Comparison of ENCODE assay signal across 10 mouse cellular contexts in the genomic region with DNA sequence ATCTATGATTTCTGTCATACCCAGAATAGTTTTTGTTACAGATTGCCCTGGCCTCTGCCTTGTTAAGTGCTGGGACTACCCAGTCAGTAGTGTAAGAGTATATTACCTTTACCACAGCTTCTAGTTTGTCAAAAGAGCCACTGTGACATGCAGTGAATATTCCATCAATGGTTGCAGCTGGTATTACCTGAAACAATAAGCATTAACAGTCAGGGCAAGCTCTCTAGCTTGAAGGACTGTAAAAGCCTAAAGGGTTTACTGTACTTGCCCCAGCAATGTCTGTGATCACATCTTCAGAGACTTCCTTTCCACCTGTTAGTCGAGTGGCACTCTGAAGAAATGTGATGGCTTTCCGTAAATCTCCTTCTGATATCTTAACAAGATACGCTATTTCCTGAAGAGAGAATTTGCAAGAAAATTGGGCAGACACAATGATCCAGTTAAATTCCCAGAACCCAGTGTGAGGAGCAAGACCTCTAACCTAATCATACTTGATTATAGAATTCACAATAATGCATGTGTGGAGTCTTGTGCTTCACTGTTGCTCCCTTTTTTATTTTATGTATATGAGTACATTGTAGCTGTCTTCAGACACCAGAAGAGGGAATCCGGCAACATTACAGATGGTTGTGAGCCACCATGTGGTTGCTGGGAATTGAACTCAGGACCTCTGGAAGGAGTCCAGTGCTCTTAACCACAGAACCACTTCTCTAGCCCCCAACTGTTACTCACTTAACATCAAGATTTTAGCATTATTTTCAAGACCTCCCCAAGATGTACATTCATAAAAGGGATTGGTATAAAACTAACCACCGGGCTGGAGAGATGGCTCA. TPM values are rescaled to one million over a fixed set of nuclear protein-coding genes. Genes with fewer than 3 reads are reported as not detected.
A peak's percentile ranks its signal among the peaks of the same experiment; 100 is the strongest.
DNase-seq lines count a peak whose midpoint lies in the region; ATAC-seq and TF ChIP-seq lines count a peak whose summit lies in the region.
"Had no signal": no experiment of that assay in that cellular context is flagged by ENCODE, and none has a peak within 500 bp of the region (broad histone marks: within the 10 kb centered on the region; RNA-seq: fewer than 3 reads in every experiment).

No protein-coding gene starts in this region.

- no peak overlapping the region for H3K27ac ChIP-seq in kidney, embryonic 16.5 days (ENCODE audit: low read length)
- H3K27ac ChIP-seq in forebrain, embryonic 16.5 days (ENCODE audit: low read length): no peak overlapping the region
- H3K27ac ChIP-seq: macrophage had no signal

- H3K4me2 ChIP-seq in kidney, embryonic 16.5 days (replicated peaks; ENCODE audit: low read depth, low read length): no peak overlapping the region
- no peak overlapping the region for H3K4me2 ChIP-seq in forebrain, embryonic 16.5 days (ENCODE audit: low read length)
- no peak overlapping the region for H3K4me2 ChIP-seq in myocyte (ENCODE audit: low read depth)

- ATAC-seq in kidney, embryonic 16.5 days (ENCODE audit: low FRiP score, low TSS enrichment): 0 out of 2 replicates have a peak, but pooled peaks have one; percentile 49
- ATAC-seq in G1E (ENCODE audit: extremely low read depth, insufficient number of reproducible peaks, low FRiP score, poor library complexity, severe bottlenecking): peak; percentile 17; the same call in 1 of the 2 replicates
- 0 out of 2 replicates have a peak, but pooled peaks have one; percentile 32 for ATAC-seq in forebrain, embryonic 16.5 days

- WGBS in kidney, embryonic 16.5 days: 59% methylated on average over 5 of the region's 5 CpGs
- 66% methylated on average over 5 of the region's 5 CpGs for WGBS in forebrain, embryonic 16.5 days

- H3K79me2 ChIP-seq in myocyte (ENCODE audit: control insufficient read depth, insufficient read depth): peaks cover 25% of the 10 kb centered on the region

- no peak for DNase-seq in kidney, postnatal 25 days
- DNase-seq in G1E (ENCODE audit: low spot score): no peak
- DNase-seq in urinary bladder, postnatal 10 days (ENCODE audit: low spot score): no peak
- no peak for DNase-seq in left cerebral cortex, adult 8-10 months (ENCODE audit: low spot score in 2 of 2)

- no peaks in the 10 kb centered on the region for H3K9me3 ChIP-seq in kidney, embryonic 16.5 days (ENCODE audit: low read length)
- no peaks in the 10 kb centered on the region for H3K9me3 ChIP-seq in G1E (replicated peaks)
- no peaks in the 10 kb centered on the region for H3K9me3 ChIP-seq in forebrain, embryonic 16.5 days (ENCODE audit: control insufficient read depth, low read length)

- H3K36me3 ChIP-seq in kidney, embryonic 16.5 days (ENCODE audit: insufficient read depth, low read length): peaks cover 43% of the 10 kb centered on the region
- H3K36me3 ChIP-seq in G1E (replicated peaks) (peaks cover 81% of the 10 kb centered on the region), myocyte (ENCODE audit: control insufficient read depth, insufficient read depth) (peaks cover 57% of the 10 kb centered on the region)
- peaks cover 40% of the 10 kb centered on the region for H3K36me3 ChIP-seq in forebrain, embryonic 16.5 days (ENCODE audit: control insufficient read depth, insufficient read depth)

- no peak overlapping the region for H3K9ac ChIP-seq in kidney, embryonic 16.5 days (replicated peaks; ENCODE audit: low read length)
- H3K9ac ChIP-seq in forebrain, embryonic 16.5 days (replicated peaks; ENCODE audit: low read depth, low read length): no peak overlapping the region

- H3K4me1 ChIP-seq in kidney, embryonic 16.5 days (ENCODE audit: insufficient read depth, low read length): peaks cover 15% of the 10 kb centered on the region
- peaks cover 9% of the 10 kb centered on the region for H3K4me1 ChIP-seq in G1E (ENCODE audit: insufficient read depth, low read depth, low read length)
- H3K4me1 ChIP-seq in forebrain, embryonic 16.5 days (replicated peaks; ENCODE audit: control insufficient read depth, insufficient read depth, low read length): peaks cover 26% of the 10 kb centered on the region

- no peak overlapping the region for H3ac ChIP-seq in myocyte (ENCODE audit: control insufficient read depth, insufficient read length)

- no peak for TF ChIP-seq CTCF in G1E (IDR thresholded peaks at IDR 0.05; ENCODE audit: low read depth, low read length)

- TF ChIP-seq POLR2A in myocyte (IDR thresholded peaks at IDR 0.05; ENCODE audit: insufficient read length, low read depth): no peak

- H3K27me3 ChIP-seq in kidney, embryonic 16.5 days (ENCODE audit: insufficient read depth, low read length): no peaks in the 10 kb centered on the region
- no peaks in the 10 kb centered on the region for H3K27me3 ChIP-seq in G1E (ENCODE audit: insufficient read depth, low read length)
- no peaks in the 10 kb centered on the region for H3K27me3 ChIP-seq in forebrain, embryonic 16.5 days (replicated peaks; ENCODE audit: control insufficient read depth, insufficient read depth, low read length)
- no peaks in the 10 kb centered on the region for H3K27me3 ChIP-seq in myocyte (ENCODE audit: control insufficient read depth, insufficient read depth, insufficient read length)

- H3K4me3 ChIP-seq in kidney, embryonic 16.5 days (ENCODE audit: low read length): no peak overlapping the region
- no peak overlapping the region for H3K4me3 ChIP-seq in G1E (ENCODE audit: low read depth, low read length)
- H3K4me3 ChIP-seq in forebrain, embryonic 16.5 days (replicated peaks; ENCODE audit: low read length): no peak overlapping the region
- H3K4me3 ChIP-seq in myocyte: no peak overlapping the region

TF ChIP-seq in myocyte, 11 proteins besides CTCF, POLR2A, EP300 and RAD21:
- TF ChIP-seq REST (IDR thresholded peaks at IDR 0.05; ENCODE audit: insufficient read depth, insufficient read length) (no peak), POLR2AphosphoS2 (IDR thresholded peaks at IDR 0.05; ENCODE audit: insufficient read length, low read depth) (peak; percentile 69), USF1 (IDR thresholded peaks at IDR 0.05; ENCODE audit: low read depth) (no peak)

RNA-seq across cellular contexts. Expression of a gene that starts 7.3 kb away (rescaled TPM):
- 235 and 238 TPM in 2 replicates for polyA plus RNA-seq in kidney, embryonic 16.5 days (2015; fragmentation: Nextera tagmentation; extraction: Ambion mirVana)
- 776 and 797 TPM in 2 replicates for total RNA-seq in G1E (2014; fragmentation: Nextera tagmentation)
- total RNA-seq in G1E (2017): 849 and 913 TPM in 2 replicates
- polyA plus RNA-seq in G1E (2012): 8.4 and 10.5 TPM in 2 replicates
- polyA plus RNA-seq in forebrain, embryonic 16.5 days (2015; fragmentation: Nextera tagmentation; extraction: Ambion mirVana): 378 and 390 TPM in 2 replicates
- 141 TPM for polyA plus RNA-seq in myocyte (2012; fragmentation: generic; extraction: Trizol)
- 100 to 1,000 TPM; 839 to 960 (median 920) TPM for total RNA-seq in left cerebral cortex, adult 8-10 months (2022)

RNA-seq across cellular contexts. Expression of a gene that starts 13.0 kb away (rescaled TPM):
- polyA plus RNA-seq in kidney, embryonic 16.5 days (2015; fragmentation: Nextera tagmentation; extraction: Ambion mirVana): 117 and 120 TPM in 2 replicates
- total RNA-seq in G1E (2014; fragmentation: Nextera tagmentation): 181 and 229 TPM in 2 replicates
- 87.3 and 90.1 TPM in 2 replicates for total RNA-seq in G1E (2017)
- 29.7 and 49.2 TPM in 2 replicates for polyA plus RNA-seq in G1E (2012)
- 67.2 and 79.4 TPM in 2 replicates for polyA plus RNA-seq in forebrain, embryonic 16.5 days (2015; fragmentation: Nextera tagmentation; extraction: Ambion mirVana)
- polyA plus RNA-seq in myocyte (2012; fragmentation: generic; extraction: Trizol): 18.9 TPM
- 1 to 10 TPM; 3.9 to 6.6 (median 5.4) TPM for total RNA-seq in left cerebral cortex, adult 8-10 months (2022)

RNA-seq across cellular contexts. Expression of a gene that starts 31.8 kb away (rescaled TPM):
- 0.21 TPM in 1 of 2 replicates, not detected in the other for polyA plus RNA-seq in kidney, embryonic 16.5 days (2015; fragmentation: Nextera tagmentation; extraction: Ambion mirVana)
- not detected in 2 replicates for total RNA-seq in G1E (2014; fragmentation: Nextera tagmentation)
- 0.16 TPM in 1 of 2 replicates, not detected in the other for total RNA-seq in G1E (2017)
- polyA plus RNA-seq in G1E (2012): not detected in 2 replicates
- not detected in 2 replicates for polyA plus RNA-seq in forebrain, embryonic 16.5 days (2015; fragmentation: Nextera tagmentation; extraction: Ambion mirVana)
- not detected for polyA plus RNA-seq in myocyte (2012; fragmentation: generic; extraction: Trizol)
- not detected for total RNA-seq in left cerebral cortex, adult 8-10 months (2022)
- total RNA-seq: hematopoietic stem cell, adult 5-6 weeks; layer of hippocampus, postnatal 14 days had no signal
- polyA plus RNA-seq: macrophage had no signal

RNA-seq across cellular contexts. Expression of a gene that starts 56.9 kb away (rescaled TPM):
- 2.4 and 3.6 TPM in 2 replicates for polyA plus RNA-seq in kidney, embryonic 16.5 days (2015; fragmentation: Nextera tagmentation; extraction: Ambion mirVana)
- not detected in 2 replicates for total RNA-seq in G1E (2014; fragmentation: Nextera tagmentation)
- total RNA-seq in G1E (2017): 0.12 TPM in 1 of 2 replicates, not detected in the other
- not detected in 2 replicates for polyA plus RNA-seq in G1E (2012)
- not detected in 2 replicates for polyA plus RNA-seq in forebrain, embryonic 16.5 days (2015; fragmentation: Nextera tagmentation; extraction: Ambion mirVana)
- polyA plus RNA-seq in myocyte (2012; fragmentation: generic; extraction: Trizol): not detected
- total RNA-seq in left cerebral cortex, adult 8-10 months (2022): not detected
- total RNA-seq: hematopoietic stem cell, adult 5-6 weeks; layer of hippocampus, postnatal 14 days had no signal
- polyA plus RNA-seq: macrophage had no signal

Comparison
In these comparisons a context has a peak if more than half of its experiments do, and no peak if none do; other contexts are left out.
1. RNA of a gene that starts 7.3 kb away (polyA plus RNA-seq): 378 to 390 TPM in forebrain, embryonic 16.5 days, 235 to 238 TPM in kidney, embryonic 16.5 days and 141 TPM in myocyte (single experiment); 8.4 to 10.5 TPM in G1E; every median in the first group is over 10 times any median in the second.
2. Peak in every context shown above with its lines, with median percentiles within 50 percentile points of each other: ATAC-seq.